Mouse (Mus musculus) G1E (cell line): ENCODE results near the gene N4bp2l1.

Experiments used
- CTCF ChIP-seq: IDR thresholded peaks from 2 replicates; pipeline ENCODE4 v1.5.1; 2012; ENCODE audit warnings: low read depth, low read length, inconsistent platforms, mixed read lengths
- POLR2AphosphoS5 ChIP-seq: IDR thresholded peaks from 2 replicates; pipeline ENCODE4 v1.6.1; 2012; ENCODE audit warnings: low read depth, low read length, inconsistent platforms; ENCODE audit not compliant: insufficient replicate concordance

DNA sequence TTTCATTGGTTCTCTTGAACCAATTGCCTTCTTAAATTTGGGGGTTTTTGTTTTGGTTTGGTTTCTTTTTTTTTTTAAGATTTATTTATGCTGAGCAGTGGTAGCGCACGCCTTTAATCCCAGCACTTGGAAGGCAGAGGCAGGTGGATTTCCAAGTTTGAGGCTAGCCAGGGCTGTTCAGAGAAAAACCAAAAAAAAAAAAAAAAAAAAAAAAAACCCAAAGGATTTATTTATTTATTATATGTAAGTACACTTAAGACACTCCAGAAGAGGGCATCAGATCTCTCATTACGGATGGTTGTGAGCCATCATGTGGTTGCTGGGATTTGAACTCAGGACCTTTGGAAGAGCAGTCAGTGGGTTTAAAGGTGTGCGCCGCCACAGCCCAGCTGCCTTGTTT lies 36.1 kb downstream of the N4bp2l1 start:
- TF ChIP-seq CTCF (no peak), POLR2AphosphoS5 (no peak)
